Mouse (Mus musculus) thymus, postnatal 10 days (tissue): ENCODE measurements around the gene Pum1.
A peak's percentile ranks its signal among the peaks of the same experiment; 100 is the strongest.

Experiments used
- DNase-seq, 2 experiments: peaks; one replicate each; pipeline ENCODE4 v3.0.0; 2021; ENCODE audit warnings: low spot score in 2 of 2

The Pum1 gene

GRCm38 (mm10) chr4:130791811-130792375 is 128.8 kb downstream of the Pum1 start:
- no peak for DNase-seq

DNA sequence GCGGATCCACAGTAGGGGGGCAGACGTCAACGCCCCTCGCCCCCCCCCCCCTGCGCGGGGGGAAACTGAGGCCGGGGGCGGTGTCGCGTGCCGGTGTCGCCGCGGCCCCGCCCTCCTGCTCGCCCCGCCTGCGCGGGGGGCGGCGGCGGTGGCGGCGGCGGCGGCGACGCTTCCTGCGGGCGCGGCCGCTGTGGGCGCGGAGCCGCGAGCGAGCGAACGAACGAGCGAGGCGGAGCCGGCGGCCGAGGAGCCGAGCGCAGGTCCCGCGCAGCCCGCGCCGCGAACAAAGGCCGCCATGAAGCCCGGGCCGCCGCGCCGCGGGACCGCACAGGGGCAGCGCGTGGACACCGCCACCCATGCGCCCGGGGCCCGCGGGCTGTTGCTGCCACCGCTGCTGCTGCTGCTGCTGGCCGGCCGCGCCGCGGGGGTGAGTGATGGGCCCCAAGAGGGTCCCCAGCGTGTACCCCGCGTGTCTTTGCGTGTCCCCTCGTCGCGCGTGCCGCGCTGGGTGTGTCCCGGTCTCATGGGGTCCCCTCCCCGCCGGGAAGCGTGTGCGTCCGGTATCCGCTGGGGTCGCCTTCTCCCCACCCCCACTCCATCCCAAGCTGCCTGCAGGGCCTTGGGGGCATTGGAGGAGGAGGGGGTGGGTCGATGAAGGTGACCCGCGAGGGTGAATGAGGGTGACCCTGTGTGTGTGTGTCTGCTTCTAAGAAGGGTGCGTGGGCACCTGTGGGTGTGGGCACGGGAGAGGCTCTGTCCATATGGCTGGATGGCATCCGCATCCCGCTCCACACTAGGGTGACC is 129.5 kb downstream of the Pum1 start, which contains the start of gene Sdc3:
Gene Sdc3, plus strand, starts transcription at position 162 of the 804 bp plus-strand sequence.
- peak; percentile 12 to 26 for DNase-seq

DNA sequence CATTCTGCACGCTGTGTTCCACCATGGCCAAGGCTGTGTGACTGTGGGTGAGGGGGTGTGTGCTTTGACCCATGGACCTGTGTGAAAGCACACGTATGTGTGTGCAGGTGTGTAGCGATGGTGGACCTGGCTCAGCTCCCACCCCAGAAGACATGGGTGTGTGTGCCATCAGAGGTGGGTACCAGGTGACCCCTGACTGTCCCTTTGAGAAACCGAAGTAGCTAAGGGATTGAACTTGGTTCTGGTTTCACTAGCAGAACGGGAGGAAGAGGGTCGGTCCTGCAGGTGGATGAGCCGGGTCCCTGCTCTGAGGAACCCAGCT is 130.0 kb downstream of the Pum1 start:
- DNase-seq: no peak

DNA sequence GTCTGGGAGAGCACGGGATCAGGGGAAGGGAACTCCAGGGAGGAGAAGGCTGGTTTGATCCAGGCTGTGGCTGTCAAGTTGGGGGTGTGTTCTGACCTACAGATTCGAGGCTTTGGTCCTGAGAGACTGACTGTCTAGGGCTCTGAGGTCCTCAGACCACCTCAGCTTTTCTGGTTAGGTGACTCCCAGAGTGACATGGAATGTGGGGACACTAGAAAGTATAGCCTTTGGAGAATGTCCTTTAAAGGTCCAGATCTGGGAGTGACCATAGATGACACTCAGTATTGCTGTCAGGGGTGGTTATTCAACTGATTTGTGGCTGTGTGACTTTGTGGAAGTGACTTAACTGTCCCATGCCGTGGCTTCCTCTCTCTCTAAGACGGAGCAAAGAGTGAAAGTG is 131.7 kb downstream of the Pum1 start:
- no peak for DNase-seq

DNA sequence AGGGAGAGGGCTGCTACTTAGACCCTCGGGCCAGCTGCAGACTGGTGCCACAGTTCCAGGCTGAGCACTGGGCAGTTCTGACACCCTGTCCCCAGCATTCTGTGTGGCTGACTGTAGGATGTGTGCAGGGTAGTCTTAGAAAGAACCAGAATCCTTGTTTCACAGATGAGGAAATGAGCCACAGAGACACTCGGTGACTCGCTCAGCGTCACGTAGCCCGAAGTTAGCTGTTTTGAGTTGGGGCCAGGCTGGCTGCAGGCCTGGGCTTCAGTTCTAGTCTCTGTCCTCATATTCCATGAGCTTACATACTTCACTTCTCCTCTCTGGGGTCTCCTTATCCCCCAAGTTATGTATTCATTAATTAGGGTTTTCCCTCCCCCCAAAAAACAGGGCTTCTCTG is 132.8 kb downstream of the Pum1 start:
- DNase-seq: no peak

- no peak for DNase-seq
These were observed 134.3 kb downstream of the Pum1 start for GRCm38 (mm10) chr4:130797201-130798051.

- DNase-seq: no peak
These were observed 135.3 kb downstream of the Pum1 start for GRCm38 (mm10) chr4:130798416-130798815.

GRCm38 (mm10) chr4:130799118-130799517 is 136.0 kb downstream of the Pum1 start:
- no peak for DNase-seq

GRCm38 (mm10) chr4:130799582-130799981 is 136.5 kb downstream of the Pum1 start:
- no peak for DNase-seq

- no peak for DNase-seq
These were observed 137.0 kb downstream of the Pum1 start for GRCm38 (mm10) chr4:130800147-130800546.

DNA sequence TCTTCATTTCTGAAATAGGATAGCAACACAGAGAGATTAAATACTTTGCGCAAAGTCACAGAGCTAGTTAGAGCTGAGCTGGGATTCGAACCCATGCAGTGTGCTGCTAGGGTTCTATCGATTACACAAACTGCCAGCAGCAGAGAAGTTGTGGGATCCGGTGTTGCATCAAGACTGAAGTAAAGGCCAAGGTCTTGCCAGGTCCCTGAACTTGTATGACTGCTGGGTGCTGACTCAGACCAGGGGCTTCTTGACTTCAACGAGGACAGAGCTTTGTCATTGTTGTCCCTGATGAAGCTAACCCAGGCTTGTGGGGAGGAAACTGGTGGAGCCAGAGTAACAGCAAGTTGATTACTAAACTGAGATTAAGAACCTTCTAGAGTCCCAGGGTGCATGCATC is 138.1 kb downstream of the Pum1 start:
- DNase-seq: no peak

DNA sequence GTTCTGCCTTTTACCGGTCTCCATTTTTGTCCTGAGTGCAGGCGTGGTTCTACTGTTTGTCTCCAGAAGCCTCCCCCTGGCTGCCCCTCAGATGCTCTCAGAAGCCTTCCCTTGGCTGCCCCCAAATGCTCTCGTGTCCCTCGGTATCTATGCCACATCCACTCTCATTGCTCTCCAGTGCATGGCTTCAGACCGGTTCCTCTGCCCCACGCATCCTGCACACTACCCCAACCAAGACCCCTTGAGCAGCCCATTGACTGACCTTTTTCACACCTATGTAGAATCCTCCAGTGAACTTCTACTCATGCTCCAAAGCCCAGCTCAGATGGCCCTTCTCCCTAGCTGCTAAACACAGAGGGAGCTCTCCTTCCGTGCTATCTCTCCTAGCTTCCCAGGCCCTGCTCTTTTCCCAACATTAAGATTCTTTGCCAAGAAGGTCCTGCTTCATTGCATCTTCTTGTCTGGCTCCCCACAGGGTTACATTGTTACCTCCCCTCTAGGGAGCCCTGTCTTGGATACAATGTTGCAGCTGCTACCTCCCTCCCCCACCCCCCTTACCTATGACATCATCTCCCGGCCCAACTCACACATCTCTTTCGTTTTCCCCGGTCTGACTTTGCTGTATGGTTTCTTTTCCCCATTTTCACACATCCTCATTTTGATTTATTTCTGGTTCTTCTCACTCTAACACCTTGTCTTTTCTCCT is 138.7 kb downstream of the Pum1 start:
- DNase-seq: no peak

GRCm38 (mm10) chr4:130803591-130803990 is 140.5 kb downstream of the Pum1 start:
- DNase-seq: no peak

DNA sequence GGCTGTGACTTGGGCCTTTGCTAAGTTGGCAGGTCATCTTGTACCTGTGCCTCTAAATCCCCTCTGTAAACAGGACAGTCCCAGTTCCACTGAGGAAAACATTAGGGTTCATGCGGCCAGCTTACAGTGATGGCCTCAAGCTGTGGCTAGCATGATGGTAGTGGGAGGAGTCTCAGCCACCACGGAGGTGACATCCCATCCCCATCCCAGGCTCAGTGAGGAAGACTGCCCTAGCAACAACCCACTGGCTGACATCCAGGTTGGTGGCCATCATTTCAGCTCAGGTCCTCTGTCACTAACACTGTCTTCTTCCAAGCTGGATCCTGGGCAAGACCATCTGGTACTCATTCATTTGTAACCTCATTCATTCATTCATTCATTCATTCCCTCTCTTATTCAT is 141.2 kb downstream of the Pum1 start:
- DNase-seq: no peak

GRCm38 (mm10) chr4:130804771-130805361 is 141.7 kb downstream of the Pum1 start:
- DNase-seq: no peak

DNA sequence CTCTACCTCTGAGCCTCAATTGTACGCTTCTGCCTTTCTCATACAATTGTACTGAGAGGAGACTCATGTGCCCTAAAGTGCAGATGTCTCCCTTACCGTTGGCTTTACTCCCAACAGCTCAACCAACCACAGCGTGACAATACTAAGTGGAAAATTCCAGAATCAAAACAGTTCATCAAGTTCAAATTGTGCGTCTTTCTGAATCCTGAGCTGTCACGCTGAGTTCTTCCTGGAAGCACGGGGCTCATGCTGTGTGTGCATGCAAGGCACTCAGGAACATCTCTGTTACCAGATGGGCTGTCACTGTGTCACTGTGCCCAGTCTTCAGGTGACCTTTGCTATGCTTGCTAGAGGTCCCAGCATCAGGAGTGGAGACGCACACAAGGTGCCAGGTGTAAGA is 142.6 kb downstream of the Pum1 start:
- DNase-seq: no peak

- DNase-seq: no peak
These were observed 143.6 kb downstream of the Pum1 start for GRCm38 (mm10) chr4:130806746-130807145.

GRCm38 (mm10) chr4:130809784-130810183 is 146.7 kb downstream of the Pum1 start:
- DNase-seq: no peak

DNA sequence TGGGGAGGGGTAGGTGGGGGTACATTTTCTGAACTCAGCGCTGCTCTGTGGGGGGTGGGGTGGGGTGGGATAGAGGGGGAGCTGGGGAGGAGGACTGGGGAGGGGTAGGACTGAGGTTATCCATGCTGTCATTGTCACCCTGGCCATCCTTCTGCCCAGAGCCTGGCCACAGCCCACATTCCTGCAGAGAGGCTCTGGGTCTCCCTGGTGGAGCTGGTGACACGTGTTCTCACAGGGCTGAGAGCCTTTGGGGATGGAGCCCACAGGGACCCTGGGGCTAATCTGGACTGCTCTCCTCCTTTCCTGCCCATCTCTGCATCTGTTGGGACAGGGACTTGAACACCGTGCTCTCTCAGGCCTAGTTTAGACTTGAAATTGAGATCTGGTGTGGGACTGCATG is 147.7 kb downstream of the Pum1 start:
- DNase-seq: no peak

DNA sequence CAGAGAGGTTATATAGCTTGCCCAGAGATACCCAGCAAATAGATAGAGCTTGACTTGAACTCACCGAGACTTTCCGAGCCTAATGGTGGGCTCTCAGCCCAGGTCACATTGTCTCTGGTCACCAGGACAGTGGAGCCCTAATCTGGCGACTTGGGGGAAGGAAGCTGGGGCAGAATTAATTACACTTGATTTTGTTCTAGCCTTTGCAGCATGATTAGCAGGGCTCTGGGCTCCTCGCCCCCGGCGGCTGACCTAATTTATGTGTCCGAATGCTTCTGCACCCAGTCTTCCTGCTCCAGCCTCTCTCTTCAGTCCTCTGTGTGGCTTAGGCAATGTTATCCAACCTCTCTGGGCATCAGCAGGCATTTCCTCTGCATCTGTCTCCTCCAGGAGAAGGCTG is 148.3 kb downstream of the Pum1 start:
- DNase-seq: no peak

GRCm38 (mm10) chr4:130813958-130814357 is 150.8 kb downstream of the Pum1 start:
- DNase-seq: no peak
